Mouse (Mus musculus) CH12.LX (cell line): ENCODE measurements around the gene Ccdc40. TPM values are rescaled to one million over a fixed set of nuclear protein-coding genes. Genes with fewer than 3 reads are reported as not detected.
A peak's percentile ranks its signal among the peaks of the same experiment; 100 is the strongest.

Experiments
- DNase-seq: peaks from one replicate; pipeline ENCODE4 v3.0.0-alpha.2; 2013; ENCODE audit errors: extremely low read depth
- H3K27ac ChIP-seq: 2 replicates; pipeline ENCODE4 v1.5.1; 2012; ENCODE audit warnings: low read depth, mild to moderate bottlenecking, control low read depth, moderate library complexity; ENCODE audit not compliant: insufficient read depth
- H3K27me3 ChIP-seq: replicated peaks from 2 replicates; pipeline ENCODE3; 2012; ENCODE audit warnings: inconsistent platforms
- H3K36me3 ChIP-seq, 2 experiments: replicated peaks in 1 of 2; 2 replicates each; pipeline versions ENCODE3 to v1.6.1; 2012; ENCODE audit warnings: inconsistent platforms in 1 of 2, low read length in 1 of 2, mild to moderate bottlenecking in 1 of 2, mixed read lengths in 1 of 2, moderate library complexity in 1 of 2; ENCODE audit not compliant: control insufficient read depth in 1 of 2, insufficient read depth in 1 of 2
- H3K4me1 ChIP-seq, 2 experiments: 2 replicates each; pipeline ENCODE4 v1.6.1; 2012; ENCODE audit warnings: inconsistent platforms in 1 of 2, moderate library complexity in 1 of 2; ENCODE audit not compliant: insufficient read depth in 2 of 2, control insufficient read depth in 1 of 2
- H3K4me2 ChIP-seq: 2 replicates; pipeline ENCODE4 v1.6.1; 2012; ENCODE audit warnings: low read depth, mild to moderate bottlenecking, control low read depth; ENCODE audit not compliant: poor library complexity, insufficient read depth, severe bottlenecking
- H3K4me3 ChIP-seq, 3 experiments: fragments of 150-350 bp in 1 of 3; sonication (generic) in 1 of 3; replicated peaks in 1 of 3; 2 replicates each; pipeline versions ENCODE3 to v1.5.1; 2011 to 2012; ENCODE audit warnings: low read depth in 2 of 3, low read length in 2 of 3, mild to moderate bottlenecking in 2 of 3, moderate library complexity in 2 of 3, control low read depth in 1 of 3, improper control_type of control experiment in 1 of 3, inconsistent platforms in 1 of 3, mixed read lengths in 1 of 3; ENCODE audit not compliant: poor library complexity in 1 of 3
- H3K79me2 ChIP-seq: replicated peaks from 2 replicates; pipeline ENCODE4 v1.6.1; 2012; ENCODE audit warnings: mild to moderate bottlenecking, moderate library complexity; ENCODE audit not compliant: control insufficient read depth, poor library complexity, insufficient read depth, severe bottlenecking; ENCODE audit errors: extremely low read depth
- H3K9ac ChIP-seq: 2 replicates; pipeline ENCODE4 v1.6.1; 2012; ENCODE audit warnings: low read depth, mild to moderate bottlenecking, control low read depth, moderate library complexity; ENCODE audit not compliant: insufficient read depth
- H3K9me3 ChIP-seq: replicated peaks from 2 replicates; pipeline ENCODE3; 2012; ENCODE audit warnings: low read length, inconsistent platforms, mixed read lengths
- BHLHE40 ChIP-seq: IDR thresholded peaks from 2 replicates; pipeline ENCODE4 v1.6.1; 2011; ENCODE audit warnings: mild to moderate bottlenecking, low read depth, low read length, improper control_type of control experiment
- CHD1 ChIP-seq: IDR thresholded peaks from 2 replicates; pipeline ENCODE4 v1.6.1; 2012; ENCODE audit warnings: low read depth, low read length, improper control_type of control experiment, inconsistent platforms
- CHD2 ChIP-seq: IDR thresholded peaks from 2 replicates; pipeline ENCODE4 v1.6.1; 2011; ENCODE audit warnings: low read length, improper control_type of control experiment
- CTCF ChIP-seq, 2 experiments: IDR thresholded peaks in 1 of 2; conservative IDR thresholded peaks in 1 of 2; 2 replicates each; pipeline ENCODE4 v1.5.1; 2011 to 2012; ENCODE audit warnings: low read depth in 2 of 2, low read length in 2 of 2, improper control_type of control experiment in 1 of 2, inconsistent platforms in 1 of 2, mild to moderate bottlenecking in 1 of 2, moderate library complexity in 1 of 2
- E2F4 ChIP-seq: IDR thresholded peaks from 2 replicates; pipeline ENCODE4 v1.6.1; 2011; ENCODE audit warnings: low read depth, low read length, improper control_type of control experiment; ENCODE audit not compliant: insufficient replicate concordance
- ELF1 ChIP-seq: IDR thresholded peaks from 2 replicates; pipeline ENCODE4 v1.6.1; 2014; ENCODE audit warnings: low read depth, mild to moderate bottlenecking, inconsistent platforms, low read length, improper control_type of control experiment
- EP300 ChIP-seq: IDR thresholded peaks from 2 replicates; pipeline ENCODE4 v1.6.1; 2011; ENCODE audit warnings: low read length, improper control_type of control experiment
- ETS1 ChIP-seq: conservative IDR thresholded peaks from 2 replicates; pipeline ENCODE4 v1.6.1; 2012; ENCODE audit warnings: low read depth, mild to moderate bottlenecking, inconsistent platforms, low read length, improper control_type of control experiment, moderate library complexity
- GABPA ChIP-seq: IDR thresholded peaks from 2 replicates; pipeline ENCODE4 v1.6.1; 2012; ENCODE audit warnings: low read depth, low read length, improper control_type of control experiment, inconsistent platforms; ENCODE audit not compliant: insufficient replicate concordance
- HCFC1 ChIP-seq: IDR thresholded peaks from 2 replicates; pipeline ENCODE4 v1.6.1; 2012; ENCODE audit warnings: low read depth, mild to moderate bottlenecking, inconsistent platforms, low read length, improper control_type of control experiment
- IRF4 ChIP-seq: IDR thresholded peaks from 2 replicates; pipeline ENCODE4 v1.6.1; 2014; ENCODE audit warnings: low read depth, mild to moderate bottlenecking, inconsistent platforms, low read length, improper control_type of control experiment
- JUN ChIP-seq: IDR thresholded peaks from 2 replicates; pipeline ENCODE4 v1.6.1; 2011; ENCODE audit warnings: low read depth, mild to moderate bottlenecking, low read length, improper control_type of control experiment, moderate library complexity; ENCODE audit not compliant: insufficient read depth
- JUND ChIP-seq: conservative IDR thresholded peaks from 2 replicates; pipeline ENCODE4 v1.6.1; 2011; ENCODE audit warnings: low read depth, low read length, improper control_type of control experiment
- KAT2A ChIP-seq: IDR thresholded peaks from 2 replicates; pipeline ENCODE4 v1.6.1; 2012; ENCODE audit warnings: low read length, improper control_type of control experiment, inconsistent platforms; ENCODE audit not compliant: insufficient replicate concordance
- MAFK ChIP-seq: IDR thresholded peaks from 2 replicates; pipeline ENCODE4 v1.6.1; 2011; ENCODE audit warnings: low read length, improper control_type of control experiment; ENCODE audit not compliant: insufficient replicate concordance
- MAX ChIP-seq: IDR thresholded peaks from 2 replicates; pipeline ENCODE4 v1.6.1; 2011; ENCODE audit warnings: low read length, improper control_type of control experiment
- MAZ ChIP-seq: IDR thresholded peaks from 2 replicates; pipeline ENCODE4 v1.6.1; 2012; ENCODE audit warnings: low read depth, mild to moderate bottlenecking, inconsistent platforms, low read length, improper control_type of control experiment, moderate library complexity
- MEF2A ChIP-seq: IDR thresholded peaks from 2 replicates; pipeline ENCODE4 v1.6.1; 2014; ENCODE audit warnings: low read depth, mild to moderate bottlenecking, inconsistent platforms, low read length, improper control_type of control experiment, borderline replicate concordance
- MXI1 ChIP-seq: IDR thresholded peaks from 2 replicates; pipeline ENCODE4 v1.6.1; 2011; ENCODE audit warnings: mild to moderate bottlenecking, low read depth, low read length, improper control_type of control experiment
- MYC ChIP-seq: IDR thresholded peaks from 2 replicates; pipeline ENCODE4 v1.6.1; 2011; ENCODE audit warnings: low read depth, mild to moderate bottlenecking, improper control_type of control experiment, low read length
- NELFE ChIP-seq: IDR thresholded peaks from 2 replicates; pipeline ENCODE4 v1.6.1; 2011; ENCODE audit warnings: low read depth, low read length, improper control_type of control experiment
- NRF1 ChIP-seq: IDR thresholded peaks from 2 replicates; pipeline ENCODE4 v1.6.1; 2014; ENCODE audit warnings: low read depth, mild to moderate bottlenecking, inconsistent platforms, low read length, improper control_type of control experiment, moderate library complexity
- PAX5 ChIP-seq: IDR thresholded peaks from 2 replicates; pipeline ENCODE4 v1.6.1; 2012; ENCODE audit warnings: low read length, inconsistent platforms, mixed read lengths
- POLR2A ChIP-seq: IDR thresholded peaks from 2 replicates; pipeline ENCODE4 v1.6.1; 2011; ENCODE audit warnings: low read depth, mild to moderate bottlenecking, improper control_type of control experiment, low read length
- POLR2AphosphoS2 ChIP-seq: IDR thresholded peaks from 2 replicates; pipeline ENCODE4 v1.6.1; 2011; ENCODE audit warnings: low read depth, low read length, improper control_type of control experiment
- RAD21 ChIP-seq: IDR thresholded peaks from 2 replicates; pipeline ENCODE4 v1.6.1; 2011; ENCODE audit warnings: low read depth, mild to moderate bottlenecking, low read length, improper control_type of control experiment, moderate library complexity
- RCOR1 ChIP-seq: conservative IDR thresholded peaks from 2 replicates; pipeline ENCODE4 v1.6.1; 2012; ENCODE audit warnings: low read depth, mild to moderate bottlenecking, inconsistent platforms, low read length, improper control_type of control experiment
- SIN3A ChIP-seq: IDR thresholded peaks from 2 replicates; pipeline ENCODE4 v1.6.1; 2012; ENCODE audit warnings: low read length, improper control_type of control experiment, inconsistent platforms
- SMC3 ChIP-seq: IDR thresholded peaks from 2 replicates; pipeline ENCODE4 v1.6.1; 2011; ENCODE audit warnings: low read depth, low read length, improper control_type of control experiment
- TBP ChIP-seq: conservative IDR thresholded peaks from 2 replicates; pipeline ENCODE4 v1.6.1; 2011; ENCODE audit warnings: low read depth, low read length, improper control_type of control experiment
- TCF12 ChIP-seq: IDR thresholded peaks from 2 replicates; pipeline ENCODE4 v1.6.1; 2014; ENCODE audit warnings: low read depth, mild to moderate bottlenecking, inconsistent platforms, low read length, improper control_type of control experiment
- UBTF ChIP-seq: IDR thresholded peaks from 2 replicates; pipeline ENCODE4 v1.6.1; 2012; ENCODE audit warnings: low read depth, mild to moderate bottlenecking, inconsistent platforms, low read length, improper control_type of control experiment, moderate library complexity
- USF1 ChIP-seq: IDR thresholded peaks from 2 replicates; pipeline ENCODE4 v1.6.1; 2014; ENCODE audit warnings: low read depth, mild to moderate bottlenecking, inconsistent platforms, low read length, improper control_type of control experiment
- USF2 ChIP-seq: conservative IDR thresholded peaks from 2 replicates; pipeline ENCODE4 v1.6.1; 2011; ENCODE audit warnings: low read depth, low read length, improper control_type of control experiment
- ZC3H11A ChIP-seq: IDR thresholded peaks from 2 replicates; pipeline ENCODE4 v1.6.1; 2012; ENCODE audit warnings: low read depth, mild to moderate bottlenecking, inconsistent platforms, low read length, improper control_type of control experiment
- ZKSCAN1 ChIP-seq: IDR thresholded peaks from 2 replicates; pipeline ENCODE4 v1.6.1; 2012; ENCODE audit warnings: low read depth, inconsistent platforms, low read length, improper control_type of control experiment, borderline replicate concordance
- ZMIZ1 ChIP-seq: IDR thresholded peaks from 2 replicates; pipeline ENCODE4 v1.6.1; 2012; ENCODE audit warnings: low read depth, mild to moderate bottlenecking, inconsistent platforms, low read length, improper control_type of control experiment
- ZNF384 ChIP-seq: IDR thresholded peaks from 2 replicates; pipeline ENCODE4 v1.6.1; 2012; ENCODE audit warnings: low read depth, low read length, improper control_type of control experiment, inconsistent platforms
- dilution Hi-C: fragments of 300-500 bp; cut with MboI; formaldehyde crosslinking; loops from 2 replicates; pipeline ENCODE4 v1.14.3; 2020; ENCODE audit warnings: low sequenced_read_pairs; ENCODE audit not compliant: extremely low pct_unique_long_range_greater_than_20kb, extremely low pct_ligation_motif_present
- in situ Hi-C: fragments of 300-500 bp; cut with MboI; formaldehyde crosslinking; loops from 3 replicates; pipeline ENCODE4 v1.14.3; 2019; ENCODE audit warnings: low sequenced_read_pairs, low pct_ligation_motif_present, low pct_unique_long_range_greater_than_20kb, mixed read lengths
- polyA plus RNA-seq: library from polyadenylated mRNA; unstranded; fragments of >175 nt; gene quantifications from 2 replicates; pipeline ENCODE4 v1.2.1, GENCODE M21; 2012; ENCODE audit warnings: low read depth; ENCODE audit not compliant: insufficient read length
- total RNA-seq, 2 experiments: library from RNA; depleted of rRNA; stranded (reverse); fragments of 300-350 nt in 1 of 2; fragments of >200 nt in 1 of 2; gene quantifications; 2 replicates each; pipeline ENCODE4 v1.2.3; 2012 to 2014

Ccdc40 gene
- total and polyA plus RNA-seq, 3 experiments: 0.97 to 1.4 (median 1.3) TPM

DNA sequence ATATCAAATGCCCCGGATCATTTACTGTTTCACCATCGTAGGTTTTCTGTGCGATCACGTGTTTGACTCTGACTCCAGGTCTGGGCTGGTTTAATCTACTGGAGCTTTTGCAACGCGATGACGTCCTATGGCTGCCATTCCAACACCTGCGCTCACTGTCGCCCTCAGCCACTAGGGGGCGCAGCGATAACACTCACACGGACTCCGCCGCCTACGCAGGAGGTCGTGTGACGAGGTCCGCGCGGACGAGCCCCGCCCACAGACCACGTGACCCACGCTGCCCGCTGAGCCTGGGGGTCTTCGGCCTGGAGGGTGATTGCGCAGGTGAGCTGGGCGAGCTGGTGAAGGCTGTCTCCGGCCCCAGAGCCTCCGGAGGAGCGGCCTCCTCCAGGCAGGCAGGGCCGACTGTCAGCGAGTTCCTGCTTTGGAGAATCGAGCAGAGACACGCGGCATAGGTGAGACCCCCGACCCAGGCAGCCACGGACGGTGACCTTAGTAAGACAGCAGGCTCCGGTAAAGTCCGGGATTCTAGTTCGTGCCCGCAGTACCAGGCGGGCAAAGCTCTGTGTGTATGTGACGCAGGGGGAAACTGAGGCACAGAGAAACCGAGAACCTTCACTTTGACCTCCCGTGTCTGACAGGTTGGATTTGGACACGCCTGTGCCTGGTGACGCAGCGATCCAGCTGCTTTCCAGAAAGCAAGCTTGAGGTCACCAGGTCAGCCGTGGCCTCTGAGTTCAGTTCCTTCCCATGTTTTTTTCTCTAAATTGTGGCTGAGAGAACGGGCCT, 39.6 kb downstream of the Ccdc40 start, which contains the start of gene Gaa:
TSS of gene Gaa (plus strand) at position 120 of the 789 bp plus-strand sequence.
- Histone ChIP-seq H3K4me1 (peaks cover 13 to 32% of the 10 kb centered on the region in 2 experiments), H3K36me3 (peaks cover 24 to 35% of the 10 kb centered on the region in 2 experiments), H3K79me2 (peaks cover 4% of the 10 kb centered on the region; the same call in 1 of the 2 replicates), H3K4me3 (peak within 1 kb of the TSS; percentile 67 to 96 (median 81)), H3K4me2 (peak within 1 kb of the TSS; percentile 76), H3K9ac (peak within 1 kb of the TSS; percentile 82), H3K27me3 (peaks cover 27% of the 10 kb centered on the region), H3K27ac (peak within 1 kb of the TSS; percentile 6; the same call in 1 of the 2 replicates), H3K9me3 (peaks cover 2% of the 10 kb centered on the region)
- DNase-seq: peak; percentile 99
- TF ChIP-seq PAX5 (no peak), TBP (no peak; the same call in 1 of the 2 replicates), MAX (peak; percentile 98), GABPA (no peak), POLR2AphosphoS2 (no peak), MYC (peak; percentile 79; the same call in 1 of the 2 replicates), HCFC1 (peak; percentile 65), EP300 (no peak), UBTF (no peak), JUND (no peak), ELF1 (no peak), ETS1 (peak; percentile 43; the same call in 1 of the 2 replicates), MEF2A (peak; percentile 68; the same call in 1 of the 2 replicates), USF2 (peak; percentile 95), NRF1 (peak; percentile 68), POLR2A (peak; percentile 54; the same call in 1 of the 2 replicates), ZC3H11A (no peak), RCOR1 (no peak; the same call in 1 of the 2 replicates), MXI1 (peak; percentile 94), MAFK (no peak), CHD2 (no peak), KAT2A (no peak), JUN (no peak), TCF12 (peak; percentile 86), MAZ (no peak; the same call in 1 of the 2 replicates), CHD1 (no peak), RAD21 (peak; percentile 53), E2F4 (no peak), NELFE (peak; percentile 49; the same call in 1 of the 2 replicates), ZNF384 (no peak), SMC3 (peak; percentile 52), ZMIZ1 (no peak; the same call in 1 of the 2 replicates), IRF4 (peak; percentile 55; the same call in 1 of the 2 replicates), USF1 (peak; percentile 97), CTCF (conservative IDR thresholded peaks at IDR 0.05 in 1 of 2, IDR thresholded peaks at IDR 0.05 in 1 of 2; ENCODE audit: low read depth in 2 of 2, low read length in 2 of 2) (peak; percentile 90 to 98), BHLHE40 (peak; percentile 94), ZKSCAN1 (no peak), SIN3A (peak; percentile 74)
- dilution Hi-C loops: no loop called here
- in situ Hi-C loops: no loop called here
